Mouse (Mus musculus) megakaryocyte, adult 5-6 weeks (primary cell): ENCODE measurements at regions not wholly inside any gene's neighbourhood (a gene's known extent, or its start where the extent isn't known, plus 50 kb on each side); places are given as distances from the start of the nearest gene placed in this dataset.

ENCODE experiments used
- ATAC-seq: 2 replicates; pipeline ENCODE4 v1.8.0; 2016; ENCODE audit warnings: mild to moderate bottlenecking, inconsistent platforms; ENCODE audit not compliant: poor library complexity, severe bottlenecking

- ATAC-seq, result no peak
These were observed 259.2 kb upstream of the Csf3r start for GRCm38 (mm10) chr4:125765171-125765570.

DNA sequence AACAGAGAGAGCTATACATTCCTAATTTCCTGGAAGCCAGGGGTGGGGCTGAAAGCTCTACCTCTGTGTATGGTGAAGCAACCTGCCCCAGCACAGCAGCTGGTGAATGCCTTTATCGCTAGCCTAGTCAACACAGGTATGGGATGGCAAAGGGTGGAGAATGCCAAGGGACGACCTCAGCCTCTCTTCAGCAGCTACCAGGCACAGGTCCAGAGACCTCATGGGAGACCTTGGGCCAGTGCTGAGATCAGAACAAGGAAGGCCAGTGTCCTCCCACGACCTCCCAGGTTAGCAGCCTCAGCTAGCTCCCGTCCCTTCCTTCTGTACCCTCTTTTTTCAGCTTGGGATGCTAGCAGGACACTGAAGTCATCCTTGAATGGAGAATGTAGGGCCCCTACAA lies 247.2 kb upstream of the Csf3r start:
- ATAC-seq, result no peak

GRCm38 (mm10) chr4:125780113-125780512 lies 244.2 kb upstream of the Csf3r start:
- ATAC-seq, result no peak

GRCm38 (mm10) chr4:125780921-125781487 lies 243.3 kb upstream of the Csf3r start:
- ATAC-seq, result no peak

DNA sequence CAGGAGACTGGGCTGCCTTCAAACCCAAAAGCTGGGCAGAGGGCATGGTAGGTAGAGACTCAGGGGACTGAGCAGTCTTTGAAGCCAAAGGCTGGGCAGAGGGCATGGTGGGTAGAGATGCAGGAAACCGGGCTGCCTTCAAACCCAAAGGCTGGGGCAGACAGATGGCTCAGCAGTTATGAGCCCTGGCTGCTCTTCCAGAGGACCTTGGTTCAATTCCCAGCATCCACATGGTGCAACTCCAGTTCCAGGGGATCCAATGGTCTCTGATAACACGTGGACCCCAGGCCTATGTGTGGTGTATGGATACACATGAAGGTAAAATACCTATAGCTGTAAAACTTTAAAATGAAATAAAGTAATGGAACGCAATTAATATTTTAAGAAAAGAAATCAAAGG lies 242.0 kb upstream of the Csf3r start:
- ATAC-seq, result no peak

DNA sequence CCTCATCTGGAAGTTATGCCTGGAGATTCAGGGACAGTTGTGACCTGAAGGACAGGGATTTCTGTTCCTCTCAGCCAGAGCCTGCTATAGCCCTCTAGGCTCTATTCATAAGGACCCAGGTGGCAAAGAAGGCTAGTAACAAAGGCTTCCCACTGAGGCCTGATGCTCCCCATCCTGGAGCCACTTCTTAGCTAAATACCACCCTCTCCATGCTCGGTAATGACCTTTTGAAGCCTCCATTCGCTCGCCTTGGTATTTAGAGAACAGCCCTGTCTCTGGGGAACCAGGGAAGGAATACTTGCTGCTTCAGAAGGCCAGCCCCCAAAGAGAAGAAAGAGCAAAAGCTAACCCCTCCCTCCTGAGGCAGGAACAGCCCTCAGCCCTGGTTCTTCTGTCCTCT lies 238.3 kb upstream of the Csf3r start:
- ATAC-seq, result no peak

DNA sequence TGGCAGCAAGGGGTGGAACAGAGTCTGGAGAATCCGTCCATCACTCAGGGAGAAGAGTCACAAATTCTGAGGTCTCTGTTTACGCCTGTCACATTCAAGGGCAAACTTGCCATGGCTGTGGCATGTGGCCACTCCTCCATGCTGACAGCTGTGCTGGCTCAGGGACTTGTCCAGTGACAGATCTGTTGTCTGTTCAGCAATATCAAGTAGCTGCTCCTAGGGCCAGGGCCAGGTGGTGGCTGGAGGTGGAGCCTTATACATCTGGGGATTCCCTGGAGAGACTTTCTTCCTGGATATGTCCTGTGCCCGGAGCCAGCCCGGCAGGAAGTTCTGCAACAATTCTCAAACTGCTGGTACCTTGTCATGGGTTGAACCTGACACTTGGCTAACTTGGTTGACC lies 229.7 kb upstream of the Csf3r start:
- ATAC-seq, result no peak

GRCm38 (mm10) chr4:125807923-125808322 lies 216.4 kb upstream of the Csf3r start:
- no peak for ATAC-seq

DNA sequence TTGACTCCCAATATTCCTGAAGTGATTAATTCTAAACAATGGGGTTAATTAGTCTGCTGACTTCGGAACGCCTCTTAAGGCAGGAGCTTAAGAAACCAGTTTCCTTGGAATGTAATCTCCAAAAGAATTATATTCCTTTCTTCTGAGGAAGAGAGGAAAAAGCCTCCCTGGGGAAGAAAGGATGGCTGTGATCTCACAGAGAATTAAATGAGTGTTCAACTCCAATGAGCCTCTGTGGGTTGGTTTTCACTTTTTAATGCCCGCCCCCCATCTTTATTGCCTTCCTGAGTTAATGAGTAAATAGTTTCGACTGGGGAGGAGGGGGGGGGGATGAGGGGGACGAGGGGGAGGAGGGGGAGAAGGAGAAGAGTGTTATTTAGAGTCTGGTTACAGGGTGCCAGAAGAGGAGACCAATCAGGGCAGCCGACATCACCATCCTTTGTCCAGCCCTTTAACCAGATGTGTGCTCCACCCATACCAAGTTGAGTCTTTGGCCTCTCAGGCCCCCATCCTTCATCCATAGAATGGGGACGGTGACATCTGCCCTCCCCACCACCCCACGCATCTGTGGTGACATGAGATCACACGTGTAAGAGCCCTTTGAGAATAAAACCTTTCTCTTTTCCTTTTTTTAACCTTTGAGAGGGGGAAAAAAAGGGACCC lies 214.8 kb upstream of the Csf3r start:
- ATAC-seq, result no peak

DNA sequence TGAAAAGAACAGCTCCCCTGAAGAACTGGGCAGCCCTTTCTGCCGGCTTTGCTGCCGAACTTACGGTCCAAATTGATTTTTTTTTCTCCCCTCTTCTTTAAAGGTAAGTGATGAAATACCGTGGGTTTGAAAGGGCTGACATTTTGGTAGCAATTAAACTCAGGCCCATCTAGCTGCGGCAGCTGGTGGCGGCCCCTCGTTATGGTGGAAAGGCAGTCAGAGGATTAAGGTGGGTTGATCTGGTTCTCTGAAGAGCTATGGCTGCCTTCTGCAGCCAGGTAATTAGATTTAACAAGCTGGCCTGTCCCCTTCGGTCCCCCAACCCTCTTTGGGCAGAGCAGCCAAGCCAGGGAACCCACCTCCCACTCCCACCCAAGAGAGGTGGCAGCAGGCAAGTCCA lies 214.1 kb upstream of the Csf3r start:
- ATAC-seq, result no peak

DNA sequence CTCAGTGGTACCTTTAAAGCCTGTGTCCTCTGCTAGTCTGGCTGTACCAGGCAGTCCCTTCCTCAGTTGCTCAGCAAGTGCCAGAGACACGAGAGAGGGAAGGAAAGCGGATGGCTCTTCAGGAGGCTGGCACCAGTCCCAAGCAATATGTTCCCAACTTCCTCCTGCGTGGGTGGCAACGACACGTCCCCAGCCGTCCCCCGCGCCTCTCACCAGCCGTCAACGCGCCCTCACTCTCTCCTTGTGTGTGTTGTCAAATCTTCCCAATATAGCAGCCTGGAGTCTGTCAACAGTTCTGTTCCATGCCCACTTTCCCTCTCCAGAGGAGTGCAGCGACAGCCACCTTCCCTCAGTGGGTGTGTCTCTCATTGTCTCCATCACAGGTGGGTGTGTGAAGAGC lies 210.0 kb upstream of the Csf3r start:
- ATAC-seq, result no peak

DNA sequence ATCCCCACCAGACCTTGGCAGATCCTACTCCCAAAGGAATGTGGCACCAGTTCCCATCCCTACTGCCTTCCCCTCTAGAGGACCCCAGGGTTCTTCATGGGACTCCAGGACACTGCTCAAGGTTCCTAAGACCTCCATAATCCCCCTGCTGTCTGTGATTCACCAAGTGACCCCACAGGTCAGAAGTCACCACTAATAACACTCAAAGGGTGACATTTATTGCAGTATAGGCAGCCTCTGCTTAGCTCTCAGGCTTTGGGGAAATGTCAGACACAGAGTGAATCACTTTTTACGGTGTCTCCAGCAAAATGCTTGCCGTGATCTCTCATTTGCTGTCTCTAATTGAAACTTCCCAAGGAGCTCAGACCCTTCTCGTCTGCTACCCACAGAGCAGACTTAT lies 209.1 kb upstream of the Csf3r start:
- ATAC-seq, result no peak

DNA sequence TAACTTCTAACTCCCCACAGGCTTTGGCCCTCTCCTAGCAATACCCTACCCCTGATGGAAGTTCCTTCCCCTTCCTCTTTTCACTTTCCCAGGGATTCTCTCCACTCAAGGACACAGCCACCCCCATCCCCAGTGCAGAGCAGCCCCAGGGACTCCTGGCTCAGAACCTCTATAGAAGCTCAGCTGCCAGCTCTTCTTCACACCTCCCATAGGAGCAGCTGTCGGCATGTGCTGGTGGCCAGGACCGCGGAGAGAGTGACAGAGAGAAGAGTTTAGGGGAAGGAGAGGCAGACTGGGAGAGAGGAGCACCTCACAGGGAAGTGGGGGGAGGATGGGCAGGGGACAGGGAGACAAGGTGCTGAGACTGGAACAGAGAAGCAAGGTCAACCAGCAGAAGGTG lies 199.8 kb upstream of the Csf3r start:
- ATAC-seq, result no peak

GRCm38 (mm10) chr4:125826416-125826815 lies 197.9 kb upstream of the Csf3r start:
- no peak for ATAC-seq

DNA sequence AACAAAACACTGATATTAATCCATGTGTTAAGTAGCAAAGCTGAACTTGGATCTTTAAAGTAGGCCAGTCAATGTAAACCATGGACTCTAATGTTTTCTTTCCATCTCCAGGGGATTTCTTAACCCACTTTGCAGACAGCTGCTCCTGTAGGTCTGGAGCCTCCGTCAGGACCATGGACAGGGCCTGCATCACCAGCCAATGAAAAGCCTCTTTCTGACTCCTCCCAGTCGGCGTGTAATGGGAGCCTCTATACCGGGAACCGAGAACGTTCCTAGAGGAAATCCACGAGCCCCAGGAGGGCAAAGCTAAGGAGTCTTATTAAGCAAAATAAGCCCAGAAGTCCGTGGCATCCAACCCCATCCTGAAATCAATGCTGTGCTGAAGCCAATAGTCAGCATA lies 189.1 kb upstream of the Csf3r start:
- ATAC-seq, result no peak

DNA sequence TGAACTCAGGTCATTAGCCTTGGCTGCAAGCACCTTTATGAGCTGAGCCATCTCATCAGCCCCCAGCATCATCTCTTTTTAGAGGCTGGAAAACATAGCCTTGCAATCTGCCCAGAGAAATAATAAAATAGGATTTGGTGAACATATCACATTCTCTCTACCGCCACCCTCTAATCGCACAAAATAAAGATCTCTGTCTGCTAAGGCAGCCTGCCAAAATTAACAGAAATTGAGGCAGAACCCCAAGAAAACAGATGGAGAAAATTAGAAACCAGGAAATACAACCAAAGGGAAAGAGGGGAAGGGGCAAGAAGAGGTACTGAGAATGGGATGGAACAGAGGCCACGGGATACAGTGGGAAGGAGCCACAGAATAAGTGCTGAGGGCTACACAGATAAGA lies 176.8 kb upstream of the Csf3r start:
- no peak for ATAC-seq

GRCm38 (mm10) chr4:125850300-125850699 lies 174.1 kb upstream of the Csf3r start:
- no peak for ATAC-seq

- no peak for ATAC-seq
These were observed 171.8 kb upstream of the Csf3r start for GRCm38 (mm10) chr4:125852545-125852944.

DNA sequence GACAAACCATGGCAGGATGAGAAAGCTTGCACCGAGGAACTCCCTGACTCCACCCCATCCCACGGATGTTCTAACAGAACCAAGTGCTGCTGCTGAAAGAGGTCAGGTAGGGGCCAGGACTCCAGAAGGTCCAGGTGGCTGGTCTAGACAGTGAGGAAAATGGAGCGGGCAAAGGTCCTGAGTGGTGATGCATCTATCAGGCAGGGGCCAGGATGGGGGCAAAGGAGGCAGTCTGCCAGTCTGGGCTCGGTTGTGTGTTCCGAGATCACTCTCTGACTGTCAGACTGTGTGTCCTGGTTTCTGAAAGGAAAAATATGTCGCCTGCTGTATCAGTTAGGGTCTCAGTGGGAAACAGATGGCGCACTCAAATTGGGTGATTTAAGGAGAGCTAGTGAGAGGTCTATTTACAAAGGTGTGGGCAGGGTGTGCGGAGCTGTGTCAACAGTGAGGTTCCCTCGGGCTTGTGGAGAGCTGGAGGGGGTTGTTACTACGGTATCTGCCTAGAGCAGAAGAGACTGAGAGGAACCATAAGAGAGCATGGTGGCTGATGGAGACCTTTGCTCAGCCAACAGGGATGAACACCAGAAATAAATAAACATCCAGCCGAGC lies 168.3 kb upstream of the Csf3r start:
- no peak for ATAC-seq

GRCm38 (mm10) chr4:125856781-125857180 lies 167.6 kb upstream of the Csf3r start:
- no peak for ATAC-seq

GRCm38 (mm10) chr4:125865057-125865456 lies 159.3 kb upstream of the Csf3r start:
- ATAC-seq, result no peak

GRCm38 (mm10) chr4:125865728-125866127 lies 158.6 kb upstream of the Csf3r start:
- no peak for ATAC-seq

GRCm38 (mm10) chr4:125871211-125871610 lies 153.1 kb upstream of the Csf3r start:
- no peak for ATAC-seq
